Mouse (Mus musculus): ENCODE measurements around the gene Pxdn.

Pxdn gene

GRCm38 (mm10) chr12:29937308-29937707, at the start of gene Pxdn:
TSS of gene Pxdn (plus strand) at chr12:29937608.
- no peak for DNase-seq (ENCODE audit: low spot score in 2 of 2)

GRCm38 (mm10) chr12:29894669-29895068, 42.7 kb upstream of the Pxdn start:
- peak in 1 of 2 experiments; percentile 64 for DNase-seq (ENCODE audit: low spot score in 2 of 2)

- DNase-seq (ENCODE audit: low spot score in 2 of 2), result no peak
Observed at GRCm38 (mm10) chr12:29897533-29898085, 39.8 kb upstream of the Pxdn start.

- DNase-seq (ENCODE audit: low spot score in 2 of 2), result no peak
Observed at GRCm38 (mm10) chr12:29904101-29904874, 33.1 kb upstream of the Pxdn start.

GRCm38 (mm10) chr12:29907056-29907455, 30.4 kb upstream of the Pxdn start:
- DNase-seq (ENCODE audit: low spot score in 2 of 2), result no peak

- DNase-seq (ENCODE audit: low spot score in 2 of 2), result no peak
Observed at GRCm38 (mm10) chr12:29916139-29916538, 21.3 kb upstream of the Pxdn start.

GRCm38 (mm10) chr12:29916807-29917206, 20.6 kb upstream of the Pxdn start:
- no peak for DNase-seq (ENCODE audit: low spot score in 2 of 2)

- DNase-seq (ENCODE audit: low spot score in 2 of 2), result no peak
Observed at GRCm38 (mm10) chr12:29920298-29920697, 17.1 kb upstream of the Pxdn start.

- DNase-seq (ENCODE audit: low spot score in 2 of 2), result no peak
Observed at GRCm38 (mm10) chr12:29921481-29921880, 15.9 kb upstream of the Pxdn start.

GRCm38 (mm10) chr12:29926896-29927295, 10.5 kb upstream of the Pxdn start:
- no peak for DNase-seq (ENCODE audit: low spot score in 2 of 2)

GRCm38 (mm10) chr12:29930591-29930990, 6.8 kb upstream of the Pxdn start:
- DNase-seq (ENCODE audit: low spot score in 2 of 2), result no peak

GRCm38 (mm10) chr12:29932951-29933350, 4.5 kb upstream of the Pxdn start:
- DNase-seq (ENCODE audit: low spot score in 2 of 2), result no peak

- DNase-seq (ENCODE audit: low spot score in 2 of 2), result no peak
Observed at GRCm38 (mm10) chr12:29933501-29933900, 3.9 kb upstream of the Pxdn start.

GRCm38 (mm10) chr12:29934120-29934581, 3.3 kb upstream of the Pxdn start:
- DNase-seq (ENCODE audit: low spot score in 2 of 2), result no peak

- no peak for DNase-seq (ENCODE audit: low spot score in 2 of 2)
Observed at GRCm38 (mm10) chr12:29937851-29938375, 505 bp downstream of the Pxdn start.

- DNase-seq (ENCODE audit: low spot score in 2 of 2), result no peak
Observed at GRCm38 (mm10) chr12:29938376-29939041, 1.1 kb downstream of the Pxdn start.

GRCm38 (mm10) chr12:29939261-29939671, 1.9 kb downstream of the Pxdn start:
- DNase-seq (ENCODE audit: low spot score in 2 of 2), result no peak

- no peak for DNase-seq (ENCODE audit: low spot score in 2 of 2)
Observed at GRCm38 (mm10) chr12:29942435-29942834, 5.0 kb downstream of the Pxdn start.

- no peak for DNase-seq (ENCODE audit: low spot score in 2 of 2)
Observed at GRCm38 (mm10) chr12:29944650-29945049, 7.2 kb downstream of the Pxdn start.

- DNase-seq (ENCODE audit: low spot score in 2 of 2), result no peak
Observed at GRCm38 (mm10) chr12:29945182-29945743, 7.9 kb downstream of the Pxdn start.

- no peak for DNase-seq (ENCODE audit: low spot score in 2 of 2)
Observed at GRCm38 (mm10) chr12:29951043-29951442, 13.6 kb downstream of the Pxdn start.

- DNase-seq (ENCODE audit: low spot score in 2 of 2), result no peak
Observed at GRCm38 (mm10) chr12:29951485-29951884, 14.1 kb downstream of the Pxdn start.

All from spleen, postnatal 4 days (tissue).